Mouse (Mus musculus) hindbrain, embryonic 16.5 days (tissue): ENCODE measurements around the gene Eif2a. TPM values are rescaled to one million over a fixed set of nuclear protein-coding genes. Genes with fewer than 3 reads are reported as not detected.
"Not testable (repeated sequence)": the region's sequence is repeated elsewhere in the genome, so short reads cannot be mapped to it uniquely, and the experiment has no call there.

Source experiments
- ATAC-seq: fragments of 200-750 bp; cut with Nextera tagmentation; 2 replicates; pipeline ENCODE4 v1.8.0; 2017; ENCODE audit warnings: moderate TSS enrichment, moderate library complexity
- H3K27ac ChIP-seq: fragments of 300-500 bp; sonication (generic); 2 replicates; pipeline ENCODE4 v1.5.1; 2014; ENCODE audit warnings: low read depth, mild to moderate bottlenecking, control low read depth, low read length, moderate library complexity
- H3K27me3 ChIP-seq: fragments of 300-500 bp; sonication (generic); replicated peaks from 2 replicates; pipeline ENCODE4 v1.6.1; 2014; ENCODE audit warnings: low read length; ENCODE audit not compliant: control insufficient read depth, insufficient read depth
- H3K36me3 ChIP-seq: fragments of 300-500 bp; sonication (generic); 2 replicates; pipeline ENCODE4 v1.6.1; 2014; ENCODE audit warnings: mild to moderate bottlenecking, low read length, moderate library complexity, mixed read lengths; ENCODE audit not compliant: control insufficient read depth, insufficient read depth
- H3K4me1 ChIP-seq: fragments of 300-500 bp; sonication (generic); 2 replicates; pipeline ENCODE4 v1.6.1; 2014; ENCODE audit warnings: low read depth, low read length; ENCODE audit not compliant: control insufficient read depth, insufficient read depth
- H3K4me2 ChIP-seq: fragments of 300-500 bp; sonication (generic); 2 replicates; pipeline ENCODE4 v1.6.1; 2014; ENCODE audit warnings: mild to moderate bottlenecking, low read length, control low read depth, moderate library complexity
- H3K4me3 ChIP-seq: fragments of 300-500 bp; sonication (generic); 2 replicates; pipeline ENCODE4 v1.5.1; 2014; ENCODE audit warnings: mild to moderate bottlenecking, low read length, control low read depth, moderate library complexity
- H3K9ac ChIP-seq: fragments of 300-500 bp; sonication (generic); 2 replicates; pipeline ENCODE4 v1.6.1; 2014; ENCODE audit warnings: low read depth, mild to moderate bottlenecking, control low read depth, low read length, moderate library complexity
- H3K9me3 ChIP-seq: fragments of 300-500 bp; sonication (generic); 2 replicates; pipeline ENCODE4 v1.6.1; 2014; ENCODE audit warnings: mild to moderate bottlenecking, low read length, moderate library complexity; ENCODE audit not compliant: control insufficient read depth
- WGBS: fragments of 180-500 bp; shearing (Covaris S2); extraction: QIAGEN DNeasy Blood & Tissue Kit; methylation state at CpG from one replicate; pipeline ENCODE4 v1.1.7; 2014; 5-methylcytosine and 5-hydroxymethylcytosine counted together
- polyA plus RNA-seq: library from polyadenylated mRNA; unstranded; fragments of >200 nt; fragmentation: Nextera tagmentation; extraction: Ambion mirVana; gene quantifications from 2 replicates; pipeline ENCODE4 v1.2.1, GENCODE M21; 2015

Eif2a gene
- polyA plus RNA-seq, 1 experiment from 2014 or later, result 32.6 TPM

DNA sequence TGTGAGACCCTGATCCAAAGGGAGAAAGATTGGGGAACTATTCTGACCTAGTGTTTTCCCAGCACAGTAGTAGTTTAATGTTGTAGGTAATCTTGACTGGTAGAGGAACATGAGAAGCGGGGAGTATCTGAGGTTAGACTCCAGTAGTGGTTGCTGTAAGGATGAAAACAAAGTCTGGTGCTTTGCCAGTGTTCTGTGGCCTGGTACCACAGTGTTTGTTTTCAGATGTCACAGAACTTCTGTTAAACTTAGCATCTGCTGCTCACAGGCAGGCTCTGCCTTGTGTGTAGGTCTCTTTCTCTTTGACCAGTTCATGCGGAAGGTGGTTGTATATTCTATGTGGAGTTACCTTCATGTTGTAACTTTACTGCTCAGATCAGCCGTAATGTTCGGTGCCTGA is 55.9 kb downstream of the Eif2a start:
- Histone ChIP-seq H3K27me3 (no peaks in the 10 kb centered on the region), H3K4me3 (no peak overlapping the region), H3K4me2 (no peak overlapping the region), H3K36me3 (peaks cover 4% of the 10 kb centered on the region; the same call in 1 of the 2 replicates), H3K9me3 (no peaks in the 10 kb centered on the region), H3K27ac (no peak overlapping the region), H3K9ac (no peak overlapping the region), H3K4me1 (peaks cover 10% of the 10 kb centered on the region; the same call in 1 of the 2 replicates)
- ATAC-seq, result no peak
- WGBS, result 94% methylated on average over 4 of the region's 4 CpGs

DNA sequence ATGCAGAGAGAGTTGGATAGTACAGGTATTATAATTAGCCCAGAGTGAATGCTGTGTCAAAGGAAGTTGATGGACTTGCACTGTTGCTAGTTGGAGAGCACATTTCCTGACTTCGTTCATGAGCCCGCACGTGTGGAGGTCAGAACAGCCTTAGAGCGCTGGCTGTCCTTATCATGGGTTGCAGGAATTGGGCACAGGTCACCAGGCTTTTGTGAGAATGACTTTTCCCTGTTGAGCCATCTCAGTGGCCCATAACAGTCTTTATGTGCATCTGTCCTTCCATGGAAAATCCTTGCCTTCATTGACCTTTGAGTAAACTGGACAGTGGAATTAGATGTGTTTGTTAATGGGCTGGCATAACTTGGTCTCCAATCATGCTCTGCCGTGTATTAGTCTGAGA is 56.7 kb downstream of the Eif2a start:
- Histone ChIP-seq H3K36me3 (peaks cover 4% of the 10 kb centered on the region; the same call in 1 of the 2 replicates), H3K4me3 (no peak overlapping the region), H3K4me1 (peaks cover 10% of the 10 kb centered on the region; the same call in 1 of the 2 replicates), H3K4me2 (no peak overlapping the region), H3K27ac (no peak overlapping the region), H3K27me3 (no peaks in the 10 kb centered on the region), H3K9me3 (no peaks in the 10 kb centered on the region), H3K9ac (no peak overlapping the region)
- 85% methylated on average over 5 of the region's 5 CpGs for WGBS
- no peak for ATAC-seq

- Histone ChIP-seq H3K9ac (no peak overlapping the region), H3K4me1 (peaks cover 8% of the 10 kb centered on the region; the same call in 1 of the 2 replicates), H3K4me2 (no peak overlapping the region), H3K27ac (no peak overlapping the region), H3K4me3 (no peak overlapping the region), H3K27me3 (no peaks in the 10 kb centered on the region), H3K9me3 (no peaks in the 10 kb centered on the region), H3K36me3 (peaks cover 4% of the 10 kb centered on the region; the same call in 1 of the 2 replicates)
- ATAC-seq, result no peak
- WGBS, result 88% methylated on average over 5 of the region's 5 CpGs
Measured at GRCm38 (mm10) chr3:58582788-58583426, 57.3 kb downstream of the Eif2a start.

GRCm38 (mm10) chr3:58590544-58590943 is 64.9 kb downstream of the Eif2a start:
- H3K27me3 ChIP-seq, H3K4me3 ChIP-seq, H3K4me1 ChIP-seq, H3K27ac ChIP-seq, H3K9me3 ChIP-seq, ATAC-seq, H3K36me3 ChIP-seq, H3K4me2 ChIP-seq, H3K9ac ChIP-seq: not testable (repeated sequence)
- 79% methylated on average over 4 of the region's 4 CpGs for WGBS

- H3K4me1 ChIP-seq, H3K9ac ChIP-seq, H3K27ac ChIP-seq, H3K4me3 ChIP-seq, H3K36me3 ChIP-seq, ATAC-seq, H3K9me3 ChIP-seq, H3K4me2 ChIP-seq, H3K27me3 ChIP-seq: not testable (repeated sequence)
- WGBS, result 65% methylated on average over 7 of the region's 7 CpGs
Measured at GRCm38 (mm10) chr3:58592666-58593065, 67.0 kb downstream of the Eif2a start.

DNA sequence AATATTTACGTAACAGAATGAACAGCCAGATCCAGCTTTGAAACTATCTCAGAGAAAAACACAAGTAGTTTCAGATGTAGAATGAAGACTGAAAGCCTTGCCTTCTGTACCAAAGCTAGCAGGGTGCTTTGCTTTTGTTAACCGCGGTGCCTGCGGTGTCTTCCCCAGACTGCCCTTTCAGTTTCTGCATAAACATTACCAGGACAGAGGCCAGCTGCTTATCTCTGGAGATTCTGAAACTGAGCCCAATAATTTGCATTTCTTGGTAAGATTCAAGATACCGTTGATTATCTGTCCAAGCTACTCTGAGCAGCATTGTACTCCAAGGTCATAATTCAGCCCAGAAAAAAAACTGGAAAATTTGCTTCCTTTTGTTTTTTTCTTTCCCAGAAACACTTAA is 68.0 kb downstream of the Eif2a start:
- Histone ChIP-seq H3K4me2 (no peak overlapping the region), H3K4me1 (no peaks in the 10 kb centered on the region), H3K27me3 (no peaks in the 10 kb centered on the region), H3K4me3 (no peak overlapping the region), H3K9me3 (no peaks in the 10 kb centered on the region), H3K27ac (no peak overlapping the region), H3K9ac (no peak overlapping the region), H3K36me3 (peaks cover 4% of the 10 kb centered on the region)
- 29% methylated on average over 5 of the region's 5 CpGs for WGBS
- no peak for ATAC-seq

Other genes starting within 250 kb of the Eif2a start
- gene Tsc22d2, start 111.1 kb upstream of the Eif2a start, polyA plus RNA-seq, result 5.7 and 6.9 TPM in 2 replicates
- 59.2 and 63.1 TPM in 2 replicates for gene Serp1, start 71 bp downstream of the Eif2a start, polyA plus RNA-seq
- 25.7 and 27.4 TPM in 2 replicates for gene Selenot, start 50.8 kb downstream of the Eif2a start, polyA plus RNA-seq
- gene Erich6, start 111.4 kb downstream of the Eif2a start, polyA plus RNA-seq, result 0.15 and 0.31 TPM in 2 replicates
- 8.4 and 10.4 TPM in 2 replicates for gene Siah2, start 166.6 kb downstream of the Eif2a start, polyA plus RNA-seq